Mouse (Mus musculus): Measurements from ENCODE around the gene Gemin6.
A peak's percentile ranks its signal among the peaks of the same experiment; 100 is the strongest.
"Not testable (repeated sequence)": the region's sequence is repeated elsewhere in the genome, so short reads cannot be mapped to it uniquely, and the experiment has no call there.

The Gemin6 gene

GRCm38 (mm10) chr17:80224326-80225116 lies at the start of gene Gemin6:
Gemin6 (plus strand) TSS chr17:80224441.
- peak; percentile 86 for DNase-seq

DNA sequence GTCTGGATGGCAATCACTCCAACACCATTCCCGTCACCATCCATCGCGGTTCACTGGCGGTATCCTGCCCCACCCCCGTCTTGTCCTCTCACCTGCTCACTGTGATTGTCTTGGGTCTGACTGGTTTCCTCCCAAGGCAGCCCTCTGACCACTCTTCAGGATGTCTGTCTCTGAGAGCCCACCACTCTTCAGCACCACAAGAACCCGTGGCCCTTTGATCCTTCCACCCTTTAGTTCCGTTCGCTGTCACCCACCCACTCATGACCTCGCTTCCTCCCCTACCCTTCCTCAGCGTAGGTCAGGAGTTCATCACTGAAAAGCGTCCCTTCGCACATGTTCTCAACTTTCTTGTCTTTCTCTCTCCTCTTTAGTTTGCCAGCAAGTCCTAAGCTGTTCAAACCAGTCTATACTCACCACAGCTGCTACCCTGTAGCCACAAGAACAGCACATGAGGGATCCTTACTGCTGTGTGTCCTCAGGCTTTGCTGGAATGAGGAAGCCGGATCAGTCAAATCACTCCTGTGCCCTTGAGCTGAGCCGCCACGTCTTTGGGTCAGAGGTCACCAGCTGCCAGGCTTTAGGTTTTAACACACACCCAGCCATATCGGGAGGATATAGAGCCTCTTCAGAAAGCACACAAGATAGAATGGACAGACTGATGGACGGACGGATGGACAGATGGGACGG lies 49.4 kb upstream of the Gemin6 start:
- DNase-seq, result peak; percentile 64

- peak; percentile 38 for DNase-seq
These were observed 48.9 kb upstream of the Gemin6 start for GRCm38 (mm10) chr17:80175386-80175739.

DNA sequence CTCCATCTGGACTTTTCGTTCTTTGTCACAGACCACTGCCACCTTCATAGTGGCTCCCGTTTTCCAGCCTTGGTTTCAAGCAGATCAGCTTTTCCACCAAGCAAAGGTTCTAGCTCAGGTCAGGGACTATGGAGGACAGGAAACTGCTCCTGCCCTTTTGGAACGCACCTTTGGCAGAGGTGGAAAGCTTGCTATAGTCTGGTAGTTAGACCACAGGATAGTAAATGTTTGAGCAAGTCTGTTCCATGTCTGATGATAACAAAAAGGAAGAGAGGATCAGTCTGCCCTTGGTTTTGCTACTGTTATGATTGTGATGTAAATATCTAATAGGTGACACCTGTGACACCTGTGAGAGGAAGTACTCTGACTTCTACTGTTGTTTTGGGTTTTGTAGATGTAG lies 48.3 kb upstream of the Gemin6 start:
- DNase-seq, result no peak

- DNase-seq, result not testable (repeated sequence)
These were observed 45.4 kb upstream of the Gemin6 start for GRCm38 (mm10) chr17:80178846-80179245.

- DNase-seq, result peak; percentile 80
These were observed 44.3 kb upstream of the Gemin6 start for GRCm38 (mm10) chr17:80179959-80180358.

- no peak for DNase-seq
These were observed 43.8 kb upstream of the Gemin6 start for GRCm38 (mm10) chr17:80180468-80180867.

- DNase-seq, result no peak
These were observed 40.6 kb upstream of the Gemin6 start for GRCm38 (mm10) chr17:80183615-80184014.

DNA sequence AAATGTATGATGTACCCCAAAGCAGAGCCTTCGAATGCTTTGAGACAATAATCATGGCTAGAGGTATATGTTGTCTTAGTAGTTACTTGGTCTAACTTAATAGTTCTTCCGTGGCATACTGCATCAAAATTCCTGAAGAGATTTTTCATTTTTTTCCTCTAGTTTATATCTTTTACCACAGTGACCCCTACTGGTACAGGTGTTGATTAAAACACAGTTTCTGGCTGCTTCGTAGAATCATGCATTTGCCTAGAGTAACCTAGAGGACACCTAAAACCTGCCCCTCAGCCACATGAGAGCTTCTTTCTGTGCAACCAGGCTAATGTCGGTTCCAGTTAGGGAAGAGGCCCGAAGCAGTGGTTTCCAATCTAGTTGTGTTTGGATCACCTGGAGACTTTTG lies 31.2 kb upstream of the Gemin6 start:
- DNase-seq, result peak; percentile 25

DNA sequence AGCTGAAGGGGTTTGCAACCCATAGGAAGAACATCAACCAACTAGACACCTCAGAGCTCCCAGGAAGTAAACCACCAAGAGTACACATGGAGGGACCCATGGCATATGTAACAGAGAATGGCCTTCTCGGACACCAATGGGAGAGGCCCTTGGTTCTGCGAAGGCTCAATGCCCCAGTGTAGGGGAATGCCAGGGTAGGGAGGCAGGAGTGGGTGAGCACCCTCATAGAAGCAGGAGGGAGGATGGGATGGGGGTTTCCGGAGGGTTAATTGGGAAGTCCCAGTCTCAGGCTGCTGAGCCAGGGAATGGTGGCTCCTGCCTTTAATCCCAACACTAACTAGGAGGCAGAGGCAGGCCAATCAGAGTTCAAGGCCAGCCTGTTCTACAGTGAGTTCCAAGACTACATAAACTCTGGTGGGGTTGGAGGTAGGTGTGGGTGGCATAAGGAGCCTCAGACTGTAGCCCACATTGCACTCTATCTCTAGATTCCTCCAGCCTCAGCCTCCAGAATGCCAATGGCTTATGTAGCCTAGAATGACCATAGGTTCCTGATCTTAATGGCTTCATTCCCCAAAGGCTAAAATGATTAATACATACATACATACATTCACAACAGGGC lies 25.0 kb upstream of the Gemin6 start:
- DNase-seq, result no peak

GRCm38 (mm10) chr17:80205657-80206056 lies 18.6 kb upstream of the Gemin6 start:
- no peak for DNase-seq

- peak; percentile 64 for DNase-seq
These were observed 18.0 kb upstream of the Gemin6 start for GRCm38 (mm10) chr17:80206301-80206670.

DNA sequence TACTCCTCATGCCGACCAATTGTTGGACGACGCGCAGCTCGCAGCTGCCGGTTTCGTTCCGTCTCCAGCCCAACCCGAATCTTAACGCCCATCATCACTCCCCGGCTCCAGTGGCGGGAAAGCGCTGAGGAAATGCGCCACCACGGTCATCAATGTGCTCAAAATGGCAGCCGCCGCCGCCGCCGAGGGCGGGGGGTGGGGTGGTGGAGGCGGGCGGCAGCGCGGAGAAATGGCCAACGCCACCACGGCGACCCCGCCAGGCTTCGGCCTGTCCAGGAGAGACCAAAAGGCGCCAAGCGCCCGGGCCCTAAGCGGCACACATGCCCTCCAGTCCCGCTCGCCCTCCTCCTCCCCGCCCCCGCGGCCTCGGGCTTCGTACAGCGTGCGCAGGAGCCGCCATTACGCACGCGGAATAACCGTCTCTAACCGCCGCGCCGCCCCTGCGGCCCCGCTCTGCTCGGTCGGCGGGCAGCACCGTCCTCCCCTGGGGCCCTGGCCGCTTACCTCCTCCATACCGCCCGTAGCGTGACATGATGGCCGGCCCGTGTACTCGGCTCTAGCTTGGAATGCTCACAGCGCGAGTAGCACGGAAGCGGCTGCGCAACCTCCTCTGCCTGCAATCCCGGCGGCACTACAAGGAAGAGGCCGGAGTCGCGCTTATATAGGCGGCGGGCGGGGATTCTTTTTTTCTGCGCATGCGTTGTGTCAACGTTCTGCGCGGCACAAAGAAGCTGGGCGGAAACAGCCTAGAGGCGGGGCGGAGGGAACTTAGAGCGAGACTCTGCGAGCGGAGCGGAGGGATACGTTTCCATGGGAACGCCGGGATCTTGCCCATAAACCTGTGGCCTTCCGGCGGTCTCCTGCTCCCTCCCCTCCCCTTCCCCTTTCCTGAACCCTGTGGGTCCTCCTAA lies 17.3 kb upstream of the Gemin6 start, which contains the start of the genes Srsf7 and Ttc39d:
Gene Srsf7 (minus strand): TSS at position 637 of the 911 bp plus-strand sequence.
Gene Ttc39d (plus strand): TSS at position 790 of the 911 bp plus-strand sequence.
- peak; percentile 98 for DNase-seq

GRCm38 (mm10) chr17:80213998-80214397 lies 10.2 kb upstream of the Gemin6 start:
- DNase-seq, result not testable (repeated sequence)

- no peak for DNase-seq
These were observed 4.1 kb upstream of the Gemin6 start for GRCm38 (mm10) chr17:80220131-80220530.

GRCm38 (mm10) chr17:80221202-80221601 lies 3.0 kb upstream of the Gemin6 start:
- DNase-seq, result no peak

DNA sequence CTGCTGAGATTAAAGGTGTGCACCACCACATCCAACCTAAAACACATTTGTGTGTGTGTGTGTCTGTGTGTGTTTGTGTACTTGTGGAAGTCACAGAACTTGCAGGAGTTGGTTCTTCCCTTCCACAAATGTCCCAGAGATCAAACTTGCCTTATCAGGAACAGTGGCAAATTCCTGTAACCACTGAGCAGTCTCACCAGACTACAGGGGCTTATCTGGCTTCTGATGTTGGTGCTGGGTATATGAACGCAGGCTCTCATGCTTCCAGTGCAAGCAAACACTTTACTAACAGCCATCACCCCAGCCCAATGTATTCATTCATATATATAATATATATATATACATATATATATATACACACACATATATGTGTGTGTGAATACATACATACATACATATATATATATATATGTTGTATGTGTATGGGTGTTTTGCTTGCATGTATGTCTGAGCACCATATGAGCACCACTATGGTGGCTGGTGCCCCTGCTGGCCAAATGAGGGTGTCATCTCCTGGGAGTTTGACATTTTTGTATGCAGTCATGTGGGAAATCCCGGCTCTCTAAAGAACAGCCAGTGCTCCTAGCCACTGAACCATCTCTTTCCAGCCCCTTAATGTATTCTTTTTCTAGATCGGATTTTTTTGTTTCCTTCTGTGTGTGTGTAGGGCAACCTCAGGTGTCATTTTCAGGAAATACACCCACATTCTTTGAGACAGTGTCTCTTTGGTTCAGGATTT lies 2.2 kb upstream of the Gemin6 start:
- DNase-seq, result peak; percentile 46

GRCm38 (mm10) chr17:80223829-80224228 lies 412 bp upstream of the Gemin6 start:
- DNase-seq, result no peak

- DNase-seq, result not testable (repeated sequence)
These were observed 901 bp downstream of the Gemin6 start for GRCm38 (mm10) chr17:80225142-80225541.

GRCm38 (mm10) chr17:80229396-80229795 lies 5.2 kb downstream of the Gemin6 start:
- no peak for DNase-seq

DNA sequence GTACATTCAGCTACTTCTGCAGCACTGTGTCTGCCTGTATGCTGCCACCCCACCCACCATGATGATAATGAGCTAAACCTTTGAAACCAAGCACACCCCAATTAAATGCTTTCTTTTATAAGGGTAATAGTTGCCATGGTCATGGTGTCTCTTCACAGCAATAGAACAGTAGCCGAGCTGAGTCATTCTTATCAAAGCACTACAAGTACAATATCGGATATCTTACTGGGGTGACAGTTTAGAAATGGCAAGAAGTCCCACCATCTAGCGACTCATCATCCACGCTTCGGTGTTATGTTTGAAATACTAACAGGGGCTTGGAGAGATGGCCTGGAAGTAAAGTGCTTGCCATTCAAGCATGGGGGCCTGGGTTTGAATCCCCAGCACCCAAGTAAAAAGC lies 9.6 kb downstream of the Gemin6 start:
- no peak for DNase-seq

DNA sequence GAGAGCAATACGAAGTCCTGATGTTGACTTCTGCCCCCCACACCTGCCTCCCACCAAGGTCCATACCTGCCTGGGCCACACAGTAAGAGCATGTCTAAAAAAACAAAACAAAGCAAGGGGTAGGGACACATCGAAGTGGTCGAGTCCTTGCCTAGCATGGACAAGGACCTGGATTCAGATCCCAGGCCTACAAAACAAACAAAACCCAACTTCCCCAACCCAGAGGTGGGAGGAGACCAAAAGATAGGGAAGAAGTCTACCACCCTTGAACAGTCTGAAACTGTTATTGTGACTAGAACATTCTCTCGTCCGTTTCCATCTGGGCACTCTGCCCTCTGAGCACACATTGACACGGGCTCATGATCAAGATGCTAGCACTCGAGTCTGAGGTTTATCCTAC lies 10.1 kb downstream of the Gemin6 start:
- DNase-seq, result no peak
